Mouse (Mus musculus) cerebellum, adult 11 months (tissue): ENCODE measurements around the gene Spns1.
"Not testable (repeated sequence)": the region's sequence is repeated elsewhere in the genome, so short reads cannot be mapped to it uniquely, and the experiment has no call there.

ENCODE experiments used
- DNase-seq: peaks from one replicate; pipeline ENCODE4 v3.0.0; 2022

Spns1 gene

DNA sequence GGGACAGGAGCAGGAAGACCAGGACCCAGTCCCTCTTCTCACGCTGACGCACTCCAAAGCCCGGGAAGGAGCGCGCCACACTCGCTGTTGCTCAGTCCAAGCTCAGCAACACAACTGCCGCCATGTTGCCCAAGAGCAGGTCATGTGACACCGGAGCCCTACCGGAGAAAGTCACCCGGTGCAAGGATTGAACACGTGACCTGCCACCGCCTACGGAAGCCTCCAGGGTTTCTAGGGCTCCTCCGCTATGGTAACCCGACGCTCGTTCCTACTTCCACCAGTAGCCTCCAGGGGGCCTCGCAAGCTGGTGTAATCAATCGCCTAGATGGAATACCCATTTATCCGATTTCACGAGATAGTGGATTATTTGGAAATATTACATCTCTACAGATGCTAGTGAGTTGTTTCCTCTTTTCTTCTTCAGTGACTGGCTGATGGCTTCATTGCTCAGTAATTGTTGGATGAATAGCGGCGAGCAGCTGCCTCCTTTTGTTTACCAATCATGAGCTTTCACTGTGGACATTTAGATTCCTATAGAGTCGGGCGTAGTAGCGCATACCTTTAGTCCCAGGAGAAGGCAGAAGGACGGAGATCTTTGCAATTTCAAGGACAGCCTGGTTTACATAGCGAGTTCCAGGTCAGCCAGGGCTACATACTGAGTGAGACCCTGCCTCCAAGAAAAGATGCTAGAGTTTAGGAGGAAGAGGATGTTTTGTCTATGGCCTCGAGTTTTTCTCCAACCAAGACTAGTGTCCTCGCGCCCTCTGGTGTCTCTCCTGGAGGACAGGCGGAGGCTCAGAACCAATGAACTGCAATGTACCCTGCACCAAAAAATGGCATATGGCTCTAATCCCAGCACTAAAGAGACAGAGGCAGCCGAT, at the start of gene Spns1:
Spns1 (minus strand) TSS at position 173 of the 881 bp plus-strand sequence.
- DNase-seq, result peak; percentile 95

DNA sequence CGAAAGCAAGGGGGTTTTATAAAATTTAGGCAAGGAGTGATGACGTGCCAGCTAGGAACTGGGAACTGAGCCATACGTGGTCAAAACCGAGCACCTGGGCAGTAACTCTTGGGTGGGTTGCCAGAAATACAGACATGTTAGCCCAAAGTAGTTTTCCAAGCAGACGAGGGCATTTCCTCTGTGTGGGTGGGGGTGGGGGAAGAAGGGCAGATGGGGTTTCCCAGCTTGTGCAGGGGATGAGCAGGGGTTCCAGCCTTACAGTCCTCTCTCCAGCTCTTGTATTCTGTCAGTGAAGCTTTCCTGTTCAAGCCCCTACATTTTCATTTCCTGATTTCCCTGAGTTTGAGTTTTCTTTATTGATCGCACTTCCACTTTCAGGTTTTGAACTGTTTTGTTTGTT, 46.9 kb upstream of the Spns1 start:
- no peak for DNase-seq

DNA sequence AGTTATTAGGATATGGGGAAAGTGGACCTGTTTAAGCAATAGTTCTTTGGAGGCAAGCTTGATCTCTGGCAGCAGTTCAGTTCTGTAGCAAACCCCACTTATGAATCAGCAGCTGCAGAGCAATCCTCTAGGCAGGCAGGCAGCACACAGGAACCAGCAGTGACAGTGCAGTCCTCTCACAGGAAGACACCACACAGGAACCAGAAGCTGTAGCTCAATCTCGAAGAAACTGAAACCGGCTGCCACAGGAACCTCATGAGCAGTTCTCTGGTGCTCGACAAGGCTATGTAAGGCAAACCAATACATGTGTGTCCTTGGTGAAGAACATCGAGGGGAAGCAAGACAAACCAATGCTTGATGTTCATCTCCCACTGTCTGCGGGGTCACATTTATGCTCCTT, 44.5 kb upstream of the Spns1 start:
- DNase-seq, result no peak

DNA sequence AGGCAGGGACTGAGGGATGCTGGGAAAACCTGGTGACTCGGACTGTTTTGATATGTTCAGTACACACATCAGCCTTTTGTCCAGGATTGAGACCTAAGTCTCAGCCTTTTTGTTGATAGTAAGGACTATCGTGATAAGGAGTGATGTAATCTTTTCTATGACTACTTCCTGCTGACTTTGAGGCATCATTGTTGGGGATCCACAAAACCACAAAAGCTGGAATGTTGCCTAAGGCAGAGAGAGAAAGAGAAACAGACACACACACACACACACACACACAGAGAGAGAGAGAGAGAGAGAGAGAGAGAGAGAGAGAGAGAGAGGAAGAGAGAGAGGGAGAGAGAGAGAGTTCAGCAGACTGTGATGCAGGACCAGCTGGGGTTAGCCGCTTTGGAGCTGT, 41.2 kb upstream of the Spns1 start:
- DNase-seq, result no peak

DNA sequence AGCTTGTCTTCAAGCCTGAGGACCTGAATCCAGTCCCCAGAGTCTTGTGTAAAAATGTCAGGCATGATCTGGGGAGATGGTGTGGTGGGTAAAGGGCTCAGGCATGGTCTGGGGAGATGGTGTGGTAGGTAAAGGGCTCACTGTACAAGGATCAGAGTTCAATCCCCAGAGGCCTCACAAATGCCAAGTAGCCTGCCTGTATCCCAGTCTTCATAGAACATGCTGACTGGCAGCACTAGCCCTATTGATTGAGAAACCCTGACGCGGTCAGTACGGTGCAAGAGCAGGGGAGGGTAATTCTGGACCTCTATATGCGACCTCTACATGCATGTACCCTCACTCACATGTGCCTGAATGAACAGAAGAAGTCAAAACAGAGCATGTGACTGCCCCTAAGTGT, 40.4 kb upstream of the Spns1 start:
- no peak for DNase-seq

DNA sequence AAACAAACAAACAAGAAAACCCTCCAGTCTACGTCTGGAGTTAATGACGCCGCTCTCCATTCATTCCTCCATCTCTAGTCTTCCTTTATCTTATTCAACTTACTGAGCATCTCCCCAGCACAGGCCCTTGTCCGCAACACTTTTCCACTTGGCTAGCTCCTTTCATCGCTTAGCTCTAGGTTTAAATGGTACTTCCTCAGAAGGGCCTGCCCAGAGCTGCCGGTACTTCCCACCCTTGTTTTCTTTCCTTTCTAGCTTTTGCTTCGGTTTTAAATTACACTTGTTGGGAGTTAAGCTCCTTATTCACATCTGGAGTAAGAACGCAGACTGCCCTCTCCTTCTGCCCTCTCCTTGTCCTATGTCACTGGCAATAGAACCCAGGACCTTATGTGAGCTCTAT, 39.8 kb upstream of the Spns1 start:
- DNase-seq, result no peak

DNA sequence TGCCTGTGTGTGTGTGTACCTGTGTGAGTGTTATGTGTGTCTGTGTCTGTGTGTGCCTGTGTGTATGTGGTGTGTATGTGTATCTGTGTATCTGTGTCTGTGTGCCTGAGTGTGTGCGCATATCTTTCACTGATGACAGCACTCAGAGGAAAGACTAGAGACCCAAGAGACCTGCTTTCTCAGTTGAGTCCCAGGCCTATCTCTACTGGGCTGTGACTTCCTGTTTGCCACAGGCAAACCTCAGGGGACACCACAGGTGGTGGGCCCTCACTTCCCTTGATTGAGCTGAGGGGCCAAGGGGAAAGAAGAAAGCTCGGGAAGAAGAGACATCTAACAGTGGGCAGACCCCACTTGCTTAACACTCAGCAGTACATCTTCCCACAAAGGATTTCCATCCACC, 39.4 kb upstream of the Spns1 start:
- DNase-seq, result no peak

DNA sequence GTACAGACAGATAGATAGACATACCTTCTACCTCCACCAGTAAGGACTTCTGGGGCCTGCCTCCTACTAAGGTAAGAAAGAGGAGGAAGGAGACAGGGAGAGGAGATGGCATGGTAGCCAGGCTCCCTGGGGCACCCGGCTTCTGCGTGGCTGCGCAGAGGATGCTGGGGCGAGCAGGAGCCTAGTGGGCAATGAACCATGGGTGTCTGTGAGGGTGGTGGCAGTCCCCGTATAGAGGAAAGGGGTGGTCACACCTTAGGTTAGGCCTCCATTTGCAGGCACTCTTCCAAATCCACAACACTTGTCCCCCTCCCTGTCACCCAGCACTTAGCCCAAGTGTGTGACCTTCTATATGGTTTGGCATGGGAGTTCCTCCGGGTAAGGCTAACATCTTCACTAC, 37.5 kb upstream of the Spns1 start, which contains the start of gene Cd19:
Cd19 (minus strand) TSS at position 165 of the 400 bp plus-strand sequence.
- DNase-seq, result no peak

DNA sequence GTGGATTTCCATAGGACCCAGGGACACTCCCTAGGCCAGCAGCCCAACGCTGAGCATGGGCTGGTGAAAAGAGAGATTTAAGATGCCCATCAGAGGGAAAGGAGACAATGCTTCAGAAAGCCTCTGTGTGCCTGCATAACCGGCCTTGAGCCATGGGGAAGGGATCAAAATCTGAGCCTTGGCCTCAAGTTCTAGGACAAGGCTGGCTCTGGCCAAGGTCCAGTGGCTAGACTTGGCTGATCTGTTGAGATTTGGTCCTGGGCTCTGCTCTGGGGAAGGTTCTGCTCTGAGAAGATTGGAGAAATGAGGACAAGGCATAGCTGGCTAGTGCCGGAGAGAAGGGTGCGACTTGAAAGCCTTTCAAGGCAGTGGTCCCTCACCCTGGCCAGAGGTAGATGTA, 33.8 kb upstream of the Spns1 start:
- no peak for DNase-seq

DNA sequence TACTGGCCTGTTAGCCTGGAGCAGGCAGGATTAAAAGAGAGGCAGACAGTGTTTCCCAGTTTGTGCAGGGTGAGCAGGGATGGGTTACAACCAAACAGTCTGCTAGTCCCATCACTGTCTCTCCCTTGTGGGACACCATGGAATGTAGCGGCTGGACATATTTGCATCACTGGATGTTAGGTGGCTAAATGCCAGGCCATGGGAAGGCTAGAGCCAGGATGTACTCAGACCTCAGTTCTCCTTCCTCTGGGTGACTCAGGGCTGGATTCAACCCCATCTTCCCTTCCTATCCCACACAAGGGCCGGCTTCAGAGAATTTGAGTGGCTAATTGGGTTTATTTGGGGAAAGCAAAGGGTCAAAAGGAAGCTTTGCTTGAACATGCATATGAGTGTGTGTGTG, 31.4 kb upstream of the Spns1 start:
- DNase-seq, result no peak

DNA sequence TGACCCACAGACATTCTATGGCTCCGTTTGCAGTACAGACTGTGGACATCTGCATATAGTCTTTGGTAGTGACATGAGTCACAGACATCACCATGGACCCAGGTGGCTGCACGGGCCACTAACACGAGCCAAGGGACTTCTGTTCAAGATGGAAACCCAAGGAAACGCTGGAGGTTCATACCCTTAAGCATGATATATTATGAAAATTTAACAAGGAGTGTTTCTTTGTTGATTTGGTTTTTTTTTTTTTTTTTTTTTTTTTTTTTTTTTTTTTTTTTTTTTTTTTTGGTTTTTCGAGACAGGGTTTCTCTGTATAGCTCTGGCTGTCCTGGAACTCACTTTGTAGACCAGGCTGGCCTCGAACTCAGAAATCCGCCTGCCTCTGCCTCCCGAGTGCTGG, 25.3 kb upstream of the Spns1 start:
- DNase-seq, result not testable (repeated sequence)

DNA sequence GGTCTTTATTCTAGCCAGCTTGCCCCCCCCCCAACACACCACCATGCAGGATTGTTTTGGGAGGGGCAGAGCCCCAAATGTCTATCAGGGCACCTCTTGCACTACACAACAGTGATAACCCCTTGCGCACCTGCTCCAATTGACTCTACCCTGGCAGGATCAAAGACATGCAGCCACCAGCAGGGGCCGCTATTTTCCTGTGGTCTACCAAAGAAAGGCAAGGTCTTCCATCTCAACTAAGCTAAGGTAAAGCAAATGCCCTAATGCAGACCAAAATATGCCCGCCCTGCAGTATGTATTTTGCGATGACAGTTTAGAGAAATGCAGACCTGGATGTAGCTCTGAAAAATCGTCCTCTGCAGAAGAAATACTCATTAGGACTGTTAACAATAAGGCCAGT, 22.3 kb upstream of the Spns1 start:
- peak; percentile 72 for DNase-seq

DNA sequence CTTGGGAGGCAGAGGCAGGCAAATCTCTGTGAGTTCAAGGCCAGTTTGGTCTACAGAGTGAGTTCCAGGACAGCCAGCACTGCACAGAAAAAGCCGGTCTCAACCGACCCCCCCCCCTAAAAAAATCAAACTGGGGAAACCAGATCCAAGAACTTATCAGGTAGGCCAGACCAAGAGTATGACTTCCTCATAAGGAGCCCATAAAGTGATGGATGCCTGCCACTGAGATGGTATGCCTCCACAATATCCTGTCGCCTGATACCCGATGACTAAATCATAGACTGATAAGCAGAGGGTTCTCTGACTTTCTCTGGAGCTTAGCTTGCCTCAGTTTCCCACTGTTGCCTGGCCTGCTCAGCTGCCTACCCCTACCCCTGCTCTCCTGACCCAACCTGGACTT, 20.6 kb upstream of the Spns1 start:
- DNase-seq, result no peak

DNA sequence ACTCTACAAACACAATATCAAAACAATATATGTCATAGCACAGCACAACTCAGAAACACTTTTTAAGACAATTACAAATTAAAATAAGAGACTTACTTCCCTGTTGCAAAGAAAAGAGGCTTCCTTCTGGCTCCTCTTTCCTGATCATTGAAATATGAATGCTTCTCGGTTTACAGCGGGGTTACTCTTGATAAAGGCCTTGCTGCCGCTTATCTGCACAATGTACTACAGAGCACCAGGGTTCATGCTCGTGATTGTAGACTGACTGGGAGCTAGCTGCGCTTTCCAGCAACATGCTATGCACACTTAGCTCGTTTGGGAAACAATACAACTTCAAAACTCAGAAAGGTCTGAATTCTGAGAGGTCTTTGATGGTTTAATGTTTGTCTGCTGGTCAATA, 20.0 kb upstream of the Spns1 start:
- no peak for DNase-seq

DNA sequence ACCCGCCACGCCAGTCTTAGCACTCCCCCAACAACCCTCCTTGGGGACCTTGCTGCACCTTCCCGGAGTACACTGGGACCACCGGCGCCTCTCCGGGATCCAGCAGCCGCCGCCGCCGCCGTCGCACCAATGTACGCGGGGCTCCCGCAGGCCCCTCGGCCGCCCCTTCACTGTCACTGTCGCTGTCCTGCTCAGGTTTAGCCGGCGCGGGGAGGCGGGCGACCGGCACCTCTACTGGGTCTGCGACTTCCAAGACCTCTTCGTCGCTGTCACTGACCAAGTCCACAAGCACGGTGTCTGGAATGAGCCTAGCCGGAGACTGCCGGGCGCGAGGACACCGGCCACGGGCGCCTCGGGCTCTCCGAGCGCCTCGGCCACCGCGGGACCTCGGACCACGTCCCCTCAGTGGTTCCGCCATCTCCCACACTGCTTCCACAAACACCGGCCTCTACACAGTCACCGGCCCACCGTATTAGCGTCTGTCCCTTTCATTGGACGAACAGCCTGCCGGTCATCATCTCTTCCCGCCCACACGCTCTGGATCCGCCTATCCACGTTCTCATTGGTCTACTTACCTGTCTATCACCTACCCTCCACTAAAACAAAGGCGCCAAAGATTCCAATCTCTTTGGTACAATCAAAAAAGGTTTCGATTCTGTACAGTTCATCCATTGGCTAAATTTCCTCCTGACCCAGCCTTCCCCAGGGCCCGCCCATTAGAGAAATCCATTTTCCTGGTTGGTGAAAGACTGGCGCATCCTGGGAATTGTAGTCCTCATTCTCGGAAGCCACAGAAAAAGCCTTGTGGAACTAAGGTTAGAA, 19.3 kb upstream of the Spns1 start, which contains the start of gene Nfatc2ip:
Nfatc2ip (minus strand) TSS at position 440 of the 822 bp plus-strand sequence.
- DNase-seq, result peak; percentile 97

DNA sequence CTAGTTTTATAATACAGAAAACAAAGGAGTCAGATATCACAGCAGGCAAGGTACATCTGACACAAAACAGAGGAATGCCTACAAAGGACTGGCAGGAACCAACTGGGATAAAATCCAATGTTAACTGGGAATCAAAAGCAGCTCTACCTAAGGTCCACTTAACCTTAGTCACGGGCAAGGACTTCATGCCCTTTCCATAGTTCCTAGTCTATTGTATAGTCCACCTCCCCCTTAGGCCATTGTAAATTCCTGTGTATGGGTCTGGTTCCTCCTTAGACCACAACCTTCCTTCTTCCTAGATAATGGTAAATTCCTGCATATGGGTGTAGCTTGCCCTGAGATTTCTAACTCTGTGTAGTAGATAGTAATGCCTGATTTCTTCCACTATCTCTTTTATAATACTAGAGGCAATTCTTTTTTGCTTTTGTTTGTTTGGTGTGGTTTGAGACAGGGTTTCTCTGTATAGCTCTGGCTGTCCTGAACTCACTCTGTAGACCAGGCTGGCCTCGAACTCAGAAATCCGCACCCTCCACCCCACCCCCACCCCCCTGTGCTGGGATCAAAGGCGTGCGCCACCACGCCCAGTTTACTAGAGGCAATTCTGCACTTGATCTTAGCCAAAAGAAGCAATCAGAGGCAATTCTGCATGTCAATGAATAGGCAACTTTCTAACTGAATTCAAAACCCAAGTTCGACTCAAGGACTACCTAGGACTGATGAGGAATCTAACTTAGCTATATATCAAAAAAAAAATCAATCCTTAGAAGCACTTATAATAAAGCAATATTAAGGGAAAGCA, 15.0 kb upstream of the Spns1 start:
- not testable (repeated sequence) for DNase-seq

DNA sequence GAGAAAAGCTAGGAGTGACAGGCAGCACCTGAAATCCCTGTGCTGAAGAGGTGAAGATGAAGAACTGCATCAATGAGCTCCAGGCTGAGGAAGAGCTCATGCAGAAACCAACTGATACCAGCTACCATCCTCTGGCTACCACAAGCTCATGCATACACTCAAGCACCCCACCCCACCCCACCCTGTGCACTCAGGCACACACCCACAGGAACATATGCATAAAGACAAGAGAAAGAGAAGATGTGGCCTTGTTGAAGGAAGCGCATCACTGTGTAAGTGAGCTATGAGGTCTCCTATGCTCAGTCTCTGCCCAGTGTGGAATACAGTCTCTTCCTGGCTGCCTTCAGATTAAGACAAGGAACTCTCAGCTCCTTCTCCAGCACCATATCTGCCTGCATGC, 10.9 kb upstream of the Spns1 start:
- no peak for DNase-seq

DNA sequence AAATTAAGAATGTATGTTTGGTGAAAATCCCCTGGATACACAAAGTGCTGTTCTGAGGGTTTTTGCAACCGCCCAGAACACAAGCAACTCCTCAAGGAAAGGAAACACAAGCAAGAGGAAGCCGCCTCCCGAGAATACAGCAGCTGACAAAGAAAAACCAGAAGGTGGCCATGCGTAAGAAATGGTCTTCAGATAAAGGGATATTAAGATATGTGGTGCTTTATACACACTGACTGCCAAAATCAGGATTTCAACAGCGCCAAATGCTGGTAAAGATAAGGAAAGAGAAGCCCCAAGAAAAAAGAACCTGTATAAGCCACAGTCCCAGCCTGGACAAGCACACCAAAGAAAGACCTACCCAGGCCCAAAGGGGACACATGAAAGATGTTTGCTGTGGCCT, 6.3 kb upstream of the Spns1 start:
- DNase-seq, result no peak

DNA sequence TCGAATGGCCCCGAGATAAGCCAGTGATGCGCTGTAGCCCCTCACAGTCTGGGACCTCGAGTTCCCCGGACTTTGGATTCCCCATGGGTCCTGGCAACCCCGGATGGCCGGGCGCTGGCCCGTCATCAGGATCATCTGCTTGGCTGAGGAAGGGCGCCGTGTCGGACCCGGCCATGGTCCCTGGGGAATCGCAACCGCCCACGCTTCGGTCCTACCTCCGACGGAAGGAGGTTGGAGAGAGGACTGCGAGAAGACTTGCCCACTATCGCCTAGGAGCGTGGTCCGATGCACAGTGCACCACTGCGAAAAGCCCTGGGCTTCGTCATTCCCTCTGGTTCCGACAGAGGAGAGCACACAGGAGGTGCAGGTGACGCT, 360 bp downstream of the Spns1 start:
- peak; percentile 44 for DNase-seq

DNA sequence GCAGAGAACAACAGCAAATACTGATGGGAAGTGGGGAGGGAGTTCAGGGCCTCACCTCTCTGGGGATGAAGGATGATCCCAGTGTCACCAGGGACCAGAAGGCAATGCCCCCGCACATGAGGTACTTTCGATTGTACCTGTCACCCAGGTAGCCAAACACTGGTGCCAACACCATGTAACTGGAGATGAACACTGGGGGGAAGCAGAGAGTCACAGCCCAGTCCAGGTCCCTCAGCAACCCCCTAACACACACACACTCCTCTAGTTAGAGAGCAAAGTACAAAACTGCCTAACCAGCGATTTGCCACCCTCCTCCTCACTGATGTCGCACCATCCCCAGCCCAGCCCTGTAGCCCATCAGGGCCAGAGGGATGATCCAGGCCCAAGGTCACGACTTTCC, 2.2 kb downstream of the Spns1 start:
- no peak for DNase-seq

DNA sequence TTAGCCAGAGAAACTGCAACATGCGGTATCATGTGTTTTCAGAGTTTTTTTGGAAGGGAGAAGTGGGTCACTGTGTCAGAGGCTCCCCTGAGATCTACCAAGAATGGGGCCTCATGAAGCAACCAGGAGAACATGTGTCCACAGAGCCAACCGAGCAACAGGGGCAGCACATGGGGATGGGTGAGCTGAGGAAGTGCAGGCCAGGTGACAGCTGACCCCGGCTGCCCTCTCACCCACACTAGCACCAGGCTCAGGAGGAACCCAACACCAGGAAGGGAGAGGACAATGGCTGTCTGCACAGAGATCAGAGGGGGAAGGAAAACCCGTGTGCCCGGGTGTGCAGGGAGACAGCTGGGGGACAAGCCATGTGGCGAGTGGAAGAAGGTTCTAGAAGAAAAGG, 2.7 kb downstream of the Spns1 start:
- DNase-seq, result no peak

DNA sequence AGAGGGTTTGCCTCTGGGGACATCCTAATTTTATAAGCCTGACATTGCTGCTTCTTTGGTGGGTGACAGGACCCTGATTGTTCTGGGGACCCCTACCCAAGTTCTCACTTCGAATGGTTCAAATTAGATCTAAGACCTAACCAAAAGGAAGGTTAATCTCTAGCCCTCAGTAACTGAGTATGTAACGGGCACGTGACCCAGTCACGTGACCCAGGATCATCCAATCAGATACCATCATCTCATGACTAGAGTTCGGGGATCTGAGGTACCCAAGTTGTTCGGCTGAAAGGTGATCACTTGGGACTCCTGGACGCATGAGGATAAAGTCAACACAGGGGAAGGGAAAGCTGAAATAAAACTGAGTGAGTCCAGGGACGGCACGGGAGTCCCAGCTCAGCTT, 4.2 kb downstream of the Spns1 start:
- DNase-seq, result no peak

DNA sequence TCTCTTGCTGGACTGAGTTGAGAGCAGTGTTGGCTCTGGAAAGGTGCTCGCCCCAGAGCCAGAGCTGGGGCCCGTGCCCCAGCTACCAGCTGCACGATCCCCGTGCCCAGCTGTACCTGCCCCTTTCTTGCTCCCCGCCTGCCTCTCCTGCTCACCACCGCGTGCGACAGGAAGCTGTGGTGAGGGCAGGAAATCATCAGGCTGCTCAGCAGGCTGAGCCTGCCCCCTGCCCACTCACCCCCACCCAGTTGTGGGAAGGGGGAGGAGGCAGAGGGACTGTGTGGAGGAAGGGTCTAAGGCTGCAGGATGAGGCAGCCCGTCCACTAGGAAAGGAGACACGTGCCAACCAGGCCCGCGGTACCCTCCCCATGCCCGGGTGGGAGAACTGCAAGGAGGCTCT, 7.9 kb downstream of the Spns1 start, which contains the start of gene Lat:
Lat (minus strand) TSS at position 178 of the 400 bp plus-strand sequence.
- DNase-seq, result no peak
